Mouse (Mus musculus): ENCODE results near the gene Tstd3.
"Not testable (repeated sequence)": the region's sequence is repeated elsewhere in the genome, so short reads cannot be mapped to it uniquely, and the experiment has no call there.

Gene Tstd3

DNA sequence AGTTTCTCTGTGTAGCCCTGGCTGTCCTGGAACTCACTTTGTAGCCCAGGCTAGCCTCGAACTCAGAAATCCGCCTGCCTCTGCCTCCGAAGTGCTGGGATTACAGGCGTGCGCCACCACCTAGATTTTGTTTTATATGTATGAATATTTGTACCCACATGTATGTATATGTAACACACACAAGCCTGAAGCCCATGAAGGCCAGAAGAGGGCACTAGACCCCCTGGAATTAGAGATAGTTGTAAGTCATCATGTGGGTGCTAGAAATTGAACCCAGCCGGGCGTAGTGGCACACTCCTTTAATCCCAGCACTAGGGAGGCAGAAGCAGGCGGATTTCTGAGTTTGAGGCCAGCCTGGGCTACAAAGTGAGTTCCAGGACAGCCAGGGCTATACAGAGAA, 22.9 kb downstream of the Tstd3 start:
- not testable (repeated sequence) for DNase-seq

DNA sequence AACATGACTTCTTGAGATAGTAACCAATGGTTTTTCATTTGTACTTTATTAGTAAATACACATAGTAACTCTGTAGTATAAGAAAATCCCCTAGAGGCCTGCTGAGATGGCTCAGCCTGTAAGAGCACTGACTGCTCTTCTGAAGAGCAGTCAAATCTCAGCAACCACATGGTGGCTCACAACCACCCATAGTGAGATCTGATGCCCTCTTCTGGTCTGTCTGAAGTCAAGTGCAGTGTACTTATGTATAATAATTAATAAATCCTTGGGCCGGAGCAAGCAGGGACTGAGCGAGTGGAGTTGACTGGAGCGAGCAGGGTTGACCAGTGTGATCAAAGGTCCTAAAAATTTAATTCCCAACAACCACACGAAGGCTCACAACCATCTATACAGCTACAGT, 27.8 kb downstream of the Tstd3 start:
- DNase-seq, result no peak

DNA sequence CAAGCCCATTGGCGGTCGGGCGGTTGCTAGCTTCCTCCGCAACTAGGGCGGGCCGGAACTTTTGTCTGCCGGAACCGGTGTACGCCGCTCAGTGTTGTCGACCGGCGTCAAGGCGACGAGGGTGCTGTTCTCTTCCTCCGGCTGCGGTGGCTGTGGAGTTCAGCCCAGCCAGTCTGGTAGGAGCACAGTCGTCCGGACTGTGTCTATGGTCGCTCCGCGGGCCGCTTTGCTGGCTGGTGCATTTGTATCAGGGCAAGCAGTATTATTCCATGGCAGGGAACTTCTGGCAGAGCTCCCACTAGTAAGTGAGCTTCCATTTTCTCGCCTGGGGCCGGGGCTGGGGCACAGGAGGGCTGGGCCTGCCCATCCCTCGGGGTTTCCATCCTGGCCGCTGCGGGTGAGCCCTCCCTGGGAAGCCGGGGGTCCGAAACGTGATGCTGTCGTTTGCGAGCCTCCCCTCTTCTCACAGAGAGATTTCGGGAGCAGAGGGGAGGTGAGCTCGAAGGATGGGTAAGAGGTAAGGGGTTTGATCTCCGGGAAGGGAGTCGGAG, 39.3 kb downstream of the Tstd3 start, which contains the start of gene Ccnc:
Ccnc (plus strand) TSS at position 87 of the 551 bp plus-strand sequence.
- DNase-seq, result peak; percentile 93

DNA sequence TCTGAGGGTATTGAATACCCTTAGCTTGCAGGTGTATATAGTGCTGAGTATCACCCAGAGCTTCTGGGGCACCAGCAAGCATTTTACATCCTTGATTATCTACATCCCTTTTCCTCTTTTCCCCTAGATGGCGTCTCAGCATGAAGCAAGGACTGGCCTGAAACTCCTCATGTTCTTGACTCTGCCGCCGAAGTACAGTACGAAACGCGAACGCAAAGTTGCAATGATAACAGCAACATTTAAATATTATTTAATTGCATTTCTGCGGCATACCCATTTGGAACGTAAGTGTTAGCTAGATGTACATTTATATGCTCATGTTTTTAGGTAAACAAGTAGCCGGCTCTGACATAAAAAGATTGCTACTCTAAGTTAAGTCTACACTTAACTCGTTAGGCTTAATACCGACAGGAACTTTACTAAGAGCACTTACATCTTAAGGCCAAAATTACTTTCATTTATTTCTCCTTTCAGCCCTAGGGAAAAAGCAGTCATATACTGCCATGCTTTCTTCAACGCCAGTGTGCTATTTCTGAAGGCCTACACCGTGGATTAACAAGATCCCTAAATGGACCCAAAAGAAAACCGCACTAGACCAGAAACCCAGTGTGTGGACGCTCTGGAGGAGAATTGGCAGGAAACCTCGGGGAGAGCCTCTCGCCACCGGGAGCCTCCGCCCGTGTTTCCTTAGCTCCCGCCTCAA, 39.9 kb downstream of the Tstd3 start:
- peak; percentile 53 for DNase-seq

DNA sequence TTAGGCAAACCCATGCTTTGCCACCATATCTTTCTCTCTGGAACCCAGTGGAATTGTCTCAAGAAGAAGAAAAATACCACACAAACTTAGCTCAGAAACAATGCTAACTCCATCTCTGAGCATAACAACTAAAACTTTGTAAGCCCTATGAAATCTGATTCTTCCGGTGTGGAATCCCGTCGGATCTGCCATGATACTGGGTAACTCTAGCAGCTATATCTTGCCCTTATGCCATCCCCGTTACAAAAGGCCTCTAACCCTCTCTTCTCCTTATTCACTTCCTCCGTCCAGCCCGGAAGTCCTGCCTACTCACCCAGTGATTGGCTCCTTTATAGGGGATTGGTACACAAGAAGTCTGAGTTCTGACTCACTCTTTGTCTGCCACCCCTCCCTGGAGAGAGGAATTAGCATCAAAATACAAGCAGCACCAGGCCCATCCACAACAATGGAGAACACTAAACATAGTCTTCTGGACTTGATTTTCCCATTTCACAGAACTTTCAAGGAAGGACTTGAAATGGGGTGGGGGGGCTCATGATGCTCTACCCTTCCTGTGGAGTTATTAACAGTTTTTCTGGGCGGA, 44.2 kb downstream of the Tstd3 start:
- no peak for DNase-seq

DNA sequence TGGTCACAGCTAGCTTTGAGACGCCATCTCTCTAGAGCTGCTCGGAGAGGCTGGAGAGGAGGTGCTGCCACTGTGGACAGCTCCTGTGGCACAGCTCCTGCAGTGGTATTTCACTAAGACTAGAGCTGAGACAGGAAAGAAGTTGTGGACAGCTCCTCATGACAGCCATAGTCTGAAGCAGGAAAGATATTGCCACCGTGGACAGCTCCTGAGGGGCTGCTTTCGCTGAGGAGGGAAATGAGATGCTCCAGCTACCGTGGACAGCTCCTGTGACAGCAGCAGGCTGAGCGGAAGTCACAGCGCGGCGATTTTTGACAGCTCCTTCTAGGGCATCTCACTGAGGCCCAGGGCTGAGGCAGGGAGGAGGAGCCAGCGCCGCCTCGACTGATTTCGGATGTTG, 54.9 kb downstream of the Tstd3 start:
- DNase-seq, result peak; percentile 11
